Mouse (Mus musculus): ENCODE results near the gene Usp29.

Gene Usp29

DNA sequence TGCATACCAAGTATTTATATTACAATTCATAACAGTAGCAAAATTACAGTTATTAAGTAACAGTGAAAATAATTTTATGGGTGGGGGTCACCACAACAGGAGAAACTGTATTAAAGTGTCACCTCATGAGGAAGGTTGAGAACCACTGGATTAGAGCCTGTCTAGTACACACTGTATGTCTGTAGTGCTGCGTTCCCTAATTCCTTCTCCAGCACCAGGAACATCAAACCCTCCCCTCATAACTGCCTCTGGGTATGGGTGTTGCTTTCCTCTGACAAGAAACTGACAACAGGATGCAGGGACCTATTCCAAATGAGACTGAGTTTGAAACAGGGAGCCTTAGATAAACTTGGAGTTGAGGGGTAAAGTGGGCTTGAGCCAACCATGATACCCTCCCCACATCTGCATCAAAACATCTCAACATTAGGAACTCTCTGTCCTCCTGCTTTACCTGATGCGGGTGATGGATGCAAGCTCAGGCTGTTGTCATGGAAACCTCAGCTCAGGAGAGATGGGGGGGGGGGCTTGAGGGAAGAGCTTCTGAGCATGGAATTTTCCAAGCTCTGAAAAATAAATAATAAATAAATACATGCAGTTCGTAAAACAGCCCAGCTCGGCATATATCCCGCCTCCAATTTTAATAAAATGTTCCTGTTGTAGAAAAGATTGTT, 86.5 kb downstream of the Usp29 start:
- no peak for DNase-seq (ENCODE audit: extremely low spot score)

DNA sequence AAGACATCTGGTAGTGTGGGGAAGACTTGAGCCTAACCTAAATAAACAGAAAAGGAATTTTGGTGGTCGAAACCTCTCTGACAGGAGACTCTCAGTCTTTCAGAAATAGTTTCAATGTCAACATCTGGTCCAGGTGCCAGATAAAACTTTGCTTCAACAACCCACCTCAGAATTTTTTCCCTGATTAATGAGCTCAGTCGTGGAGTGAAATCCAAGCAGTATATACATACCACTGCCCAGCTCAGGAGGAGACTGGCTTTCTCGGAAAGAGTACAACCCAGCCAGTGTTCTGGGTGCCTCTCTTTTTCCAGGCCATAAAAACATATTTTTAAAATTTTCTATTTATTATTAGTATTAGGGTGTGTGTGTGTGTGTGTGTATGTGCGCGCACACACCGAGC, 89.9 kb downstream of the Usp29 start:
- DNase-seq (ENCODE audit: extremely low spot score) = no peak

DNA sequence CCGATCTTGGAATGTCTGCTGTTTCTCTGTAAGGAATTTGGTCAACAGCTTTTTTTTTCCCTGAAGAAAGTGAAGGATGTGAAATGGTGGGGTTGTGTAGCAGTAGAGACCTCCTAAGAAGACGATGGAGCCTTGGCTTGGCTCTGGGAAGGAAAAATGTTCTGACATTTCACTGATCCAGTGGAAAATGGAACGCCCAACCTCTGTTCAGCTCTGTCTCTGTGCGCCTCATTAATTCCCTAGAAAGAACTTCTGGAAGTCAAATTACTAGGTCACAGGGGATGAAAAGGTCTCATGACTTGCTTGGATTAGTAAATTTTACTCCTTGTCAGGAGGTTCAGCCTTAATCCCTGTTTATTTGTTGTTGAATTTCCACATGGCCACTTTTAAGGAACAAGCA, 92.3 kb downstream of the Usp29 start:
- DNase-seq (ENCODE audit: extremely low spot score) = no peak

DNA sequence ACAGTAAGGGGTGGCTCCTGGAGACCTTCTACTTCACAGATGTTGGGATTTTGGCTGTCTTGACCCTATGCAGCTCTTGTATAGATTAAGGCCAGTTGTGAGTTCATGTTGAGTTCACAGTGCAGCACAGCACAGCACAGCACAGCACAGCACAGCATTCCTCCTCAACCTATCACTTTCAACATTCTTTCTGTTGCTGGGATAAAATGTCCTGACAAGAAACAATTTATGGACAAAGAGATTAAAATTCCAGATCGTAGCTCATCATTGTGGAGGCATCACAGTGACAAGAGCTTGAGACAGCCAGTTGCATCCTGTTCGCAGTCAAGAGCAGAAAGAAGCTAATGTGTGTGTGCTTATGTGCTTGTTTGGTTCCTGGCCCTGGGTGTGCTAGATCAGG, 93.3 kb downstream of the Usp29 start:
- peak; percentile 41 for DNase-seq (ENCODE audit: extremely low spot score)

- no peak for DNase-seq (ENCODE audit: extremely low spot score)
Measured at GRCm38 (mm10) chr7:6825966-6826647, 95.7 kb downstream of the Usp29 start.

DNA sequence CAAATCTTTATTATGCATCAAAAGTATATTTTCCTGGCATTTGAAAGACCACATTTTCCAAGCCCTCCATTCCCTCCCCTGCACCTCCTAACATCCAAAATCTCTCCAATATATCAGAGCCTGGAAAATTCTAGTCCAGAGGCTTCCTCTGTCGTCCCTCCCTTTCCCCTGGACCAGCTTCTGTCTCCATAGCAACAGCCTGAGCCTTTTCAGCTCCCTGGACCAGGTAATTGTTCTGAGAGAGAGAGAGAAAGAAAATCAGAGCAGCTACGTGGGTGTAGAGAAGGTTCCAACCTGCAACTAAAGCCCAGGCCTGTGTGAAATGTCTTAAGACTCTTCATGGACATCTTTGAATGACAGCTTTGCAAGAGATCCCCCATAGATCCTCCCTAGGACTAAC, 98.8 kb downstream of the Usp29 start:
- DNase-seq (ENCODE audit: extremely low spot score) = no peak

GRCm38 (mm10) chr7:6834950-6835349, 104.6 kb downstream of the Usp29 start:
- no peak for DNase-seq (ENCODE audit: extremely low spot score)

GRCm38 (mm10) chr7:6835351-6835750, 105.0 kb downstream of the Usp29 start:
- no peak for DNase-seq (ENCODE audit: extremely low spot score)

GRCm38 (mm10) chr7:6837297-6837925, 107.0 kb downstream of the Usp29 start:
- DNase-seq (ENCODE audit: extremely low spot score) = no peak

DNA sequence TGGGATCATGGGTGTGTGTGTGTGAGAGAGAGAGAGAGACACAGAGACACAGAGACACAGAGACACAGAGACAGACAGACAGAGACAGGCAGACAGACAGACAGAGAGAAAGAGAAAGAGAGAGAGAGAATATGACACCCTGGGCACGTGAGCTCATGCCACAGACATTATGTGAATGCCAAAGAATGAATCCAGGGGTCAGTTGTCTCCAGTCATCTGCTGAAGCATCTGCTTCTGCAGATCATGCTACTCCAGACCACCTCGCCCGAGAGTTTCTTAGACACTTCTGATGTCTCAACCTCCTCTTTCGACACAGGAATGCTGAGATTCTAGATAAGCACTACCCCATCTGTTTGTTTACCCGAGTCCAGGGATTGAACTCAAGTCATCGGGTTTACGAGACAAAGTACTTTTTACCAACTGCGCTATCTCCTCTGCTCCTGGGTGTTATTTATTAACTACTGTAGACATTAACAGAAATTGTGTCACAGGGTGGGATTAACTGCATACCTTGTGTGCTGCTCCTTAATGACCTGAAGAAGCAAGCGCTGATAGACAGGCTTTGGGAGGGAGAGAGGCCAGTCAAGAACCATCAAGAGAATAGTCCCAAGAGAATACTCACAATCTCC, 107.7 kb downstream of the Usp29 start:
- no peak for DNase-seq (ENCODE audit: extremely low spot score)

GRCm38 (mm10) chr7:6840860-6841259, 110.5 kb downstream of the Usp29 start:
- no peak for DNase-seq (ENCODE audit: extremely low spot score)

DNA sequence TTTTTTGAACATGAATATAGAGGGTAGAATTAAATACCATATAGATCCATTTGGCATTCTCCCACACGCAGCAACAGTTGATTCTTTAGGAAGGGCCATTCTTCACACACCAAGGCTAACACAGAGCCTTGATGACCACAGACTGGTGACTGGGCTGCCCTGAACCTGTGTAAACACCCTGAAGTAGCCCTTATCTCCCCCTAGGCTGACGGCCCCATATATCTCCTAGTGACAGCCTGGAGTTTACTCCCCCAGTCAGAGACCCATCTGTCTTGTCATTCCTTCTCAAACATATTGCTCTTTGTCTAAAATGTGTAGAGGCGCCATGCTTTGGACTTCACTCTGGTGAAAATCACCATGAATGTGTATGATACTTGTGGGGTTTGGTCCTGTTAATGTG, 119.1 kb downstream of the Usp29 start:
- no peak for DNase-seq (ENCODE audit: extremely low spot score)

DNA sequence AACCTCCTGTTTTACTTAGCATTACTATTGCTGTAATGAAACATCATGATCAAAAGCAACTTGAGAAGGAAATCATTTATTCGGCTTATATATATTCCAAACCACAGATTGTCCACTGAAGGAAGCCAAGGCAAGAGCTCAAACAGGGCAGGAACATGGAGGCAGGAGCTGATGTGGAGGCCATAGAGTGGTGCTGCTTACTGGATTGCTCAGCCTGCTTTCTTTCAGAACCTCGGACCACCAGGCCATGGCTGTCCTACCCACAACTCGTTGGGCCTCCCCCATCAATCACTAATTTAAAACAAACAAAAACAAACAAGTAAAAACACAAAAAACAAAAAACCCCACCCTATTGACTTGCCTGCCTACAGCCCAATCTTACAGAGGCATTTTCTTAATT, 119.9 kb downstream of the Usp29 start:
- DNase-seq (ENCODE audit: extremely low spot score) = no peak

DNA sequence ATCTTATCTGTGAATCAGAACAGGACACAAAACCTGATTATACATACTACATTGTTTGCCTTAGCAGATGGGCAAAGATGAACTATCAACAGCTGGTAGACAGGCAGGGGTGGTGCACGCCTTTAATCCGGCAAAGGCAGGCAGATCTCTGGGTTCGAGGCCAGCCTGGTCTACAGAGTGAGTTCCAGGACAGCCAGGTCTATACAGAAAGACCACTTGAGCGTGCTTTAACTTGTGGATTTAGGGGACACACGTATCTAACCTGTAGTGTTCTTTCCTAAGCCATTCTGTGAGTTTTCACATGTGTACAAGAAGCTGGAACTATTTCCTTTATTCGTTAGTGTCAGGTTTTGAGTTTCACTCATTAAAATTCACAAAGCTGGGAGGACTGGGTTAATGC, 120.9 kb downstream of the Usp29 start:
- DNase-seq (ENCODE audit: extremely low spot score) = no peak

DNA sequence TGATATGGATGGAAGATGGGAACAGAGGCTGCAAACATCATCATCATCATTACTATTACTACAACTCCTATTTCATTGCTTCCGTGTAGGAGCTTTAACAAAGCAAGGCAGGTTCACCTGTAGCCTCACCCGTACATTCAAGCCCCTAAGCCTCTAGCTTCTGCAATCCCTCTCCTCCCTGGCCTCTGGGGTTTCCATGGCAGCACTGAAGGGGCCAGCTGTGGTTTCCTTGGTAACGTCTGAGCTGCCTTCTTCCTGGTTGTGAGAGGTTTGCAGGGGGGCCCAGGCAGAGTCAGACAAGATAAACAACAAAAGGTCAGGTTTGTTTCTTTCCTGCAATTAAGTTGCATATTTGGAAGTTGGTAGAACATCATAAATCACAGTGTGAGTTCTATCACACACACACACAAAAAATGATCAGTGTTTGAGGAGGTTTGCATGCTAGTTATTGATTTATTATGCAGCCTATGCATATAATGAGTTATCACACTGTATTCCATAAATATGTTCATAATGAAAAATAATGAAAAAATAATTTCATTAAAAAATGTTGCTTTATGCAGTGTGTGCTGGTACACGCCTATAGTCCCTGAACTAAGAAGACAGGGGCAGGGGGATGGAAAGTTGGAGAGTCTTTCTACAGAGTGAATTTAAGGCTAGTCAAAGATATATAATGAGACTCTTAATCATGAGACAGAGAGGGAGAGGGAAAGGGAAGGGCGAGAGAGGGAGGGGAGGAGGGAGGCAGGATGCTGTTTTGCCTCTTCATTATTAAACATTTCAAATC, 121.5 kb downstream of the Usp29 start:
- peak; percentile 77 for DNase-seq (ENCODE audit: extremely low spot score)

- DNase-seq (ENCODE audit: extremely low spot score) = peak; percentile 33
Measured at GRCm38 (mm10) chr7:6855613-6856405, 125.4 kb downstream of the Usp29 start.

GRCm38 (mm10) chr7:6858694-6859270, 128.4 kb downstream of the Usp29 start:
- DNase-seq (ENCODE audit: extremely low spot score) = peak; percentile 42

DNA sequence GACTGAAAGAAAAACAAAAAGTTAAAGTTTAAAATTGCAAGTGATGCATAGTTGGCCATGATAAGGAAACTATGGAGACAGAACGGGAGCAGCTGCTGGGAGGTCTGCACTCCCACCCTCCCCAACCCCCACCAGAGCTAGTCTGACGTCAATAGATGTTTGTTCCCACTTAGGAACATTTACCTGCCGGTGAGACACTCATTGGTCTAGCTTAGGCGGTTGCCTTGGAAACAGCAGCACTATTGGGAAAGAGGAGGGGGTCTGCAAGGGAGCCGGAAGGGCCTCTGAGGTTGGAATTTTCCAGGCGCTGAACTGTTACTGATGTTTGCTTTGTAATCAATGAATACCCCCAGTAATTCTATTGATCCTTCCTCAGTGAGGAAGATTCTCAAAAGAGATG, 130.3 kb downstream of the Usp29 start:
- peak; percentile 52 for DNase-seq (ENCODE audit: extremely low spot score)

DNA sequence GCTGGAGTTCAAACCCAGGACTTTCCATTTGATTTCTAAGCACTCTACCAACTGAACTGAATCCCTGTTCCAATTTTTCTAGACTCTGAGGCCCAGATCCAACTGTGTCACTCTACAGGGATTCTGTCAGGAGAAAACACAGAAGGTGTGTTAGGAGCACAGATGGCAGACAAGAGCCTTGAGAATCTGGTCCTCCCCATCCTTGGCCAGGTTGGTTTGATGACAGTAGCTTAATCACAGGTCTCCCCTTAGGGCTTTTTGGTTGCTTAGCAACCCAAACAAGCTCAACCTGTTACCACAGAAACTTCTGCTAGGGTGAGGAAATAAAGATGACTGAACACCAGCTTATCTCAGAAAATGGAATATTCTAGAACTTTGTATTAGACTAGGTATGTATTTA, 136.0 kb downstream of the Usp29 start:
- DNase-seq (ENCODE audit: extremely low spot score) = no peak

- DNase-seq (ENCODE audit: extremely low spot score) = no peak
Measured at GRCm38 (mm10) chr7:6868831-6869230, 138.5 kb downstream of the Usp29 start.

- DNase-seq (ENCODE audit: extremely low spot score) = no peak
Measured at GRCm38 (mm10) chr7:6869556-6869955, 139.2 kb downstream of the Usp29 start.

Data from embryo, embryonic 9.5 days (tissue).